Mouse (Mus musculus) brown adipose tissue, adult 24 weeks (tissue): Measurements from ENCODE around the gene Gm49318. TPM values are rescaled to one million over a fixed set of nuclear protein-coding genes. Genes with fewer than 3 reads are reported as not detected.

Source experiments
- H3K27ac ChIP-seq: fragments of 200-500 bp; replicated peaks from 2 replicates; pipeline ENCODE4 v1.5.1; 2012; ENCODE audit warnings: low read depth, mild to moderate bottlenecking, low read length
- H3K4me1 ChIP-seq: fragments of 200-500 bp; 2 replicates; pipeline ENCODE4 v1.6.1; 2012; ENCODE audit warnings: low read length, mixed read lengths; ENCODE audit not compliant: control insufficient read depth, insufficient read depth, insufficient read length
- H3K4me3 ChIP-seq: fragments of 200-500 bp; 2 replicates; pipeline ENCODE4 v1.5.1; 2012; ENCODE audit warnings: low read depth, mild to moderate bottlenecking, low read length, moderate library complexity; ENCODE audit not compliant: insufficient read depth
- polyA plus RNA-seq: library from polyadenylated mRNA; stranded (reverse); fragments of >200 nt; gene quantifications from 2 replicates; pipeline ENCODE4 v1.2.4, GENCODE M21; 2012; ENCODE audit not compliant: missing spikeins, insufficient read depth, insufficient read length

The Gm49318 gene
- polyA plus RNA-seq, 1 experiment: not detected

- no peak overlapping the region for H3K27ac ChIP-seq
- H3K4me3 ChIP-seq: no peak overlapping the region
These were observed 42.6 kb downstream of the Gm49318 start for GRCm38 (mm10) chr9:22028467-22028866.

GRCm38 (mm10) chr9:22024592-22024991 is 46.5 kb downstream of the Gm49318 start:
- peaks cover 4% of the 10 kb centered on the region; the same call in 1 of the 2 replicates for H3K4me1 ChIP-seq
- no peak overlapping the region for H3K4me3 ChIP-seq
- H3K27ac ChIP-seq: no peak overlapping the region

More at GRCm38 (mm10) chr9:22028467-22028866, 42.6 kb downstream of the Gm49318 start:
- peaks cover 4% of the 10 kb centered on the region; the same call in 1 of the 2 replicates for H3K4me1 ChIP-seq

- Histone ChIP-seq H3K4me1 (no peaks in the 10 kb centered on the region), H3K4me3 (no peak overlapping the region), H3K27ac (no peak overlapping the region)
These were observed 53.7 kb downstream of the Gm49318 start for GRCm38 (mm10) chr9:22017208-22017825.

GRCm38 (mm10) chr9:22016245-22016644 is 54.8 kb downstream of the Gm49318 start:
- Histone ChIP-seq H3K4me1 (no peaks in the 10 kb centered on the region), H3K27ac (no peak overlapping the region), H3K4me3 (no peak overlapping the region)

- no peaks in the 10 kb centered on the region for H3K4me1 ChIP-seq
- H3K27ac ChIP-seq: no peak overlapping the region
- H3K4me3 ChIP-seq: no peak overlapping the region
These were observed 58.3 kb downstream of the Gm49318 start for GRCm38 (mm10) chr9:22012731-22013130.

- no peaks in the 10 kb centered on the region for H3K4me1 ChIP-seq
- no peak overlapping the region for H3K4me3 ChIP-seq
- no peak overlapping the region for H3K27ac ChIP-seq
These were observed 60.0 kb downstream of the Gm49318 start for GRCm38 (mm10) chr9:22011055-22011454.

GRCm38 (mm10) chr9:22004546-22004945 is 66.5 kb downstream of the Gm49318 start:
- Histone ChIP-seq H3K4me3 (no peak overlapping the region), H3K4me1 (peaks cover 6% of the 10 kb centered on the region), H3K27ac (no peak overlapping the region)

- Histone ChIP-seq H3K4me3 (peak overlapping the region; percentile 71), H3K27ac (peak overlapping the region; percentile 42; the same call in 1 of the 2 replicates), H3K4me1 (peaks cover 6% of the 10 kb centered on the region)
These were observed 67.9 kb downstream of the Gm49318 start for GRCm38 (mm10) chr9:22003163-22003554.

- Histone ChIP-seq H3K4me3 (peak within 1 kb of the TSS; percentile 71), H3K4me1 (peaks cover 6% of the 10 kb centered on the region), H3K27ac (peak within 1 kb of the TSS; percentile 42; the same call in 1 of the 2 replicates)
These were observed 68.6 kb downstream of the Gm49318 start, which contains the start of the genes Ccdc151 and Prkcsh for GRCm38 (mm10) chr9:22002194-22003162. Gene Ccdc151 (minus strand): TSS chr9:22002634. Gene Prkcsh (plus strand): TSS chr9:22002806.

GRCm38 (mm10) chr9:22001633-22002032 is 69.4 kb downstream of the Gm49318 start:
- Histone ChIP-seq H3K27ac (no peak overlapping the region), H3K4me1 (peaks cover 6% of the 10 kb centered on the region), H3K4me3 (no peak overlapping the region)

GRCm38 (mm10) chr9:22000296-22000695 is 70.8 kb downstream of the Gm49318 start:
- peaks cover 6% of the 10 kb centered on the region for H3K4me1 ChIP-seq
- H3K27ac ChIP-seq: no peak overlapping the region
- H3K4me3 ChIP-seq: no peak overlapping the region

- no peaks in the 10 kb centered on the region for H3K4me1 ChIP-seq
- no peak overlapping the region for H3K4me3 ChIP-seq
- no peak overlapping the region for H3K27ac ChIP-seq
These were observed 74.7 kb downstream of the Gm49318 start for GRCm38 (mm10) chr9:21996178-21996867.

GRCm38 (mm10) chr9:21992227-21992626 is 78.8 kb downstream of the Gm49318 start:
- peaks cover 6% of the 10 kb centered on the region; the same call in 1 of the 2 replicates for H3K4me1 ChIP-seq
- no peak overlapping the region for H3K4me3 ChIP-seq
- no peak overlapping the region for H3K27ac ChIP-seq

- peak within 1 kb of the TSS; percentile 84 for H3K27ac ChIP-seq
These were observed 81.6 kb downstream of the Gm49318 start, which contains the start of gene Rgl3 for GRCm38 (mm10) chr9:21989230-21990110. Gene Rgl3 (minus strand): TSS chr9:21989446.

More at GRCm38 (mm10) chr9:21989230-21990110, 81.6 kb downstream of the Gm49318 start, which contains the start of gene Rgl3:
- peaks cover 6% of the 10 kb centered on the region; the same call in 1 of the 2 replicates for H3K4me1 ChIP-seq
- H3K4me3 ChIP-seq: peak within 1 kb of the TSS; percentile 90
